Mouse (Mus musculus) MEL (cell line): Measurements from ENCODE around the gene Hdac7. TPM values are rescaled to one million over a fixed set of nuclear protein-coding genes. Genes with fewer than 3 reads are reported as not detected.
A peak's percentile ranks its signal among the peaks of the same experiment; 100 is the strongest.

ENCODE experiments used
- DNase-seq: peaks from one replicate; pipeline ENCODE4 v3.0.0; 2011; ENCODE audit warnings: low read depth, low spot score
- H3K27ac ChIP-seq: 2 replicates; pipeline ENCODE4 v1.5.1; 2012; ENCODE audit warnings: low read depth, mild to moderate bottlenecking, control low read depth, low read length, moderate library complexity; ENCODE audit not compliant: control insufficient read depth
- H3K27me3 ChIP-seq, 2 experiments: fragments of 150-350 bp in 1 of 2; sonication (generic) in 1 of 2; 2 replicates each; pipeline ENCODE4 v1.6.1; 2012; ENCODE audit warnings: low read length in 2 of 2, mild to moderate bottlenecking in 2 of 2, improper control_type of control experiment in 1 of 2, moderate library complexity in 1 of 2; ENCODE audit not compliant: insufficient read depth in 2 of 2, control insufficient read depth in 1 of 2
- H3K36me3 ChIP-seq, 2 experiments: 2 replicates each; pipeline ENCODE4 v1.6.1; 2012 to 2014; ENCODE audit warnings: low read length in 2 of 2, improper control_type of control experiment in 1 of 2, inconsistent platforms in 1 of 2, mild to moderate bottlenecking in 1 of 2; ENCODE audit not compliant: insufficient read depth in 2 of 2, control insufficient read depth in 1 of 2
- H3K4me1 ChIP-seq, 2 experiments: fragments of 150-350 bp in 1 of 2; sonication (generic) in 1 of 2; 2 replicates each; pipeline ENCODE4 v1.6.1; 2012; ENCODE audit warnings: low read length in 2 of 2, improper control_type of control experiment in 1 of 2, mild to moderate bottlenecking in 1 of 2; ENCODE audit not compliant: insufficient read depth in 2 of 2, control insufficient read depth in 1 of 2
- H3K4me3 ChIP-seq, 2 experiments: fragments of 150-350 bp in 1 of 2; sonication (generic) in 1 of 2; 2 replicates each; pipeline ENCODE4 v1.5.1; 2012; ENCODE audit warnings: low read depth in 2 of 2, low read length in 2 of 2, mild to moderate bottlenecking in 2 of 2, moderate library complexity in 2 of 2, control low read depth in 1 of 2, improper control_type of control experiment in 1 of 2; ENCODE audit not compliant: control insufficient read depth in 1 of 2, insufficient read depth in 1 of 2
- H3K79me2 ChIP-seq: 2 replicates; pipeline ENCODE4 v1.6.1; 2012; ENCODE audit warnings: mild to moderate bottlenecking, low read length, moderate library complexity; ENCODE audit not compliant: control insufficient read depth, poor library complexity, insufficient read depth
- H3K9ac ChIP-seq: 2 replicates; pipeline ENCODE4 v1.6.1; 2012; ENCODE audit warnings: low read depth, mild to moderate bottlenecking, control low read depth, low read length, moderate library complexity; ENCODE audit not compliant: control insufficient read depth, poor library complexity, severe bottlenecking
- H3K9me3 ChIP-seq: fragments of 150-350 bp; sonication (generic); replicated peaks from 2 replicates; pipeline ENCODE4 v1.6.1; 2012; ENCODE audit warnings: mild to moderate bottlenecking, low read length, improper control_type of control experiment, moderate library complexity; ENCODE audit not compliant: insufficient read depth
- CHD1 ChIP-seq: IDR thresholded peaks from 2 replicates; pipeline ENCODE4 v1.6.1; 2012; ENCODE audit warnings: low read depth, mild to moderate bottlenecking, inconsistent platforms, low read length, improper control_type of control experiment
- CHD2 ChIP-seq: IDR thresholded peaks from 2 replicates; pipeline ENCODE4 v1.6.1; 2011; ENCODE audit warnings: low read length, improper control_type of control experiment
- CTCF ChIP-seq, 3 experiments: IDR thresholded peaks in 2 of 3; conservative IDR thresholded peaks in 1 of 3; 2 replicates each; pipeline ENCODE4 v1.5.1; 2011 to 2012; ENCODE audit warnings: low read length in 3 of 3, low read depth in 2 of 3, mild to moderate bottlenecking in 2 of 3, improper control_type of control experiment in 1 of 3, inconsistent platforms in 1 of 3, mixed read lengths in 1 of 3, moderate library complexity in 1 of 3; ENCODE audit not compliant: control insufficient read depth in 1 of 3, insufficient read depth in 1 of 3, poor library complexity in 1 of 3, severe bottlenecking in 1 of 3
- E2F4 ChIP-seq: IDR thresholded peaks from 2 replicates; pipeline ENCODE4 v1.6.1; 2011; ENCODE audit warnings: low read depth, low read length, improper control_type of control experiment, borderline replicate concordance
- ELF1 ChIP-seq: IDR thresholded peaks from 2 replicates; pipeline ENCODE4 v1.6.1; 2014; ENCODE audit warnings: low read depth, mild to moderate bottlenecking, inconsistent platforms, low read length, improper control_type of control experiment, moderate library complexity
- EP300 ChIP-seq, 2 experiments: IDR thresholded peaks; 2 replicates each; pipeline ENCODE4 v1.6.1; 2011; ENCODE audit warnings: improper control_type of control experiment in 2 of 2, low read length in 2 of 2, low read depth in 1 of 2, mild to moderate bottlenecking in 1 of 2
- ETS1 ChIP-seq: IDR thresholded peaks from 2 replicates; pipeline ENCODE4 v1.6.1; 2012; ENCODE audit warnings: low read depth, mild to moderate bottlenecking, inconsistent platforms, low read length, improper control_type of control experiment, moderate library complexity
- GABPA ChIP-seq: IDR thresholded peaks from 2 replicates; pipeline ENCODE4 v1.6.1; 2012; ENCODE audit warnings: low read depth, mild to moderate bottlenecking, inconsistent platforms, low read length, improper control_type of control experiment, moderate library complexity
- GATA1 ChIP-seq: IDR thresholded peaks from 2 replicates; pipeline ENCODE4 v1.6.1; 2011; ENCODE audit warnings: low read depth, low read length, improper control_type of control experiment
- HCFC1 ChIP-seq: IDR thresholded peaks from 2 replicates; pipeline ENCODE4 v1.6.1; 2012; ENCODE audit warnings: low read depth, mild to moderate bottlenecking, inconsistent platforms, low read length, improper control_type of control experiment, moderate library complexity
- KAT2A ChIP-seq: conservative IDR thresholded peaks from 2 replicates; pipeline ENCODE4 v1.6.1; 2012; ENCODE audit warnings: low read depth, low read length, improper control_type of control experiment, inconsistent platforms
- MAFK ChIP-seq: IDR thresholded peaks from 2 replicates; pipeline ENCODE4 v1.6.1; 2011; ENCODE audit warnings: low read depth, mild to moderate bottlenecking, low read length, improper control_type of control experiment, borderline replicate concordance
- MAX ChIP-seq: IDR thresholded peaks from 2 replicates; pipeline ENCODE4 v1.6.1; 2011; ENCODE audit warnings: low read length, improper control_type of control experiment
- MAZ ChIP-seq: IDR thresholded peaks from 2 replicates; pipeline ENCODE4 v1.6.1; 2012; ENCODE audit warnings: low read depth, mild to moderate bottlenecking, inconsistent platforms, low read length, improper control_type of control experiment
- MEF2A ChIP-seq: IDR thresholded peaks from 2 replicates; pipeline ENCODE4 v1.6.1; 2014; ENCODE audit warnings: low read depth, mild to moderate bottlenecking, inconsistent platforms, low read length, improper control_type of control experiment; ENCODE audit not compliant: poor library complexity, insufficient replicate concordance, severe bottlenecking; ENCODE audit errors: extremely low read depth
- MXI1 ChIP-seq: IDR thresholded peaks from 2 replicates; pipeline ENCODE4 v1.6.1; 2011; ENCODE audit warnings: mild to moderate bottlenecking, low read depth, low read length, improper control_type of control experiment
- MYB ChIP-seq: IDR thresholded peaks from 2 replicates; pipeline ENCODE4 v1.6.1; 2011; ENCODE audit warnings: mild to moderate bottlenecking, low read depth, low read length, improper control_type of control experiment
- NELFE ChIP-seq: IDR thresholded peaks from 2 replicates; pipeline ENCODE4 v1.6.1; 2011; ENCODE audit warnings: low read depth, low read length, improper control_type of control experiment
- NRF1 ChIP-seq: IDR thresholded peaks from 2 replicates; pipeline ENCODE4 v1.6.1; 2014; ENCODE audit warnings: low read depth, mild to moderate bottlenecking, inconsistent platforms, low read length, improper control_type of control experiment, moderate library complexity; ENCODE audit not compliant: poor library complexity, insufficient read depth, severe bottlenecking
- POLR2AphosphoS5 ChIP-seq: IDR thresholded peaks from 2 replicates; pipeline ENCODE4 v1.6.1; 2012; ENCODE audit warnings: low read depth, borderline replicate concordance, mild to moderate bottlenecking, inconsistent platforms, low read length, moderate library complexity, mixed read lengths
- RCOR1 ChIP-seq: IDR thresholded peaks from 2 replicates; pipeline ENCODE4 v1.6.1; 2012; ENCODE audit warnings: low read depth, mild to moderate bottlenecking, inconsistent platforms, low read length, improper control_type of control experiment
- TAL1 ChIP-seq: IDR thresholded peaks from 2 replicates; pipeline ENCODE4 v1.6.1; 2012; ENCODE audit warnings: mild to moderate bottlenecking, inconsistent platforms, low read length, moderate library complexity, mixed read lengths
- UBTF ChIP-seq: IDR thresholded peaks from 2 replicates; pipeline ENCODE4 v1.6.1; 2012; ENCODE audit warnings: low read depth, mild to moderate bottlenecking, inconsistent platforms, low read length, improper control_type of control experiment, moderate library complexity, borderline replicate concordance; ENCODE audit not compliant: insufficient read depth
- USF1 ChIP-seq: IDR thresholded peaks from 2 replicates; pipeline ENCODE4 v1.6.1; 2014; ENCODE audit warnings: low read depth, mild to moderate bottlenecking, inconsistent platforms, low read length, improper control_type of control experiment, moderate library complexity
- ZC3H11A ChIP-seq: IDR thresholded peaks from 2 replicates; pipeline ENCODE4 v1.6.1; 2012; ENCODE audit warnings: low read depth, mild to moderate bottlenecking, inconsistent platforms, low read length, improper control_type of control experiment
- ZKSCAN1 ChIP-seq: IDR thresholded peaks from 2 replicates; pipeline ENCODE4 v1.6.1; 2012; ENCODE audit warnings: low read depth, mild to moderate bottlenecking, inconsistent platforms, low read length, improper control_type of control experiment, moderate library complexity
- ZMIZ1 ChIP-seq: IDR thresholded peaks from 2 replicates; pipeline ENCODE4 v1.6.1; 2012; ENCODE audit warnings: low read depth, mild to moderate bottlenecking, inconsistent platforms, low read length, improper control_type of control experiment, moderate library complexity
- ZNF384 ChIP-seq: IDR thresholded peaks from 2 replicates; pipeline ENCODE4 v1.6.1; 2012; ENCODE audit warnings: low read depth, mild to moderate bottlenecking, inconsistent platforms, low read length, improper control_type of control experiment
- polyA plus RNA-seq, 2 experiments: library from polyadenylated mRNA; stranded (reverse) in 1 of 2; unstranded in 1 of 2; fragments of >175 nt in 1 of 2; fragments of >200 nt in 1 of 2; gene quantifications; 2 replicates each; pipeline versions ENCODE4 v1.2.1 to v1.2.4; 2012; ENCODE audit warnings: low replicate concordance in 2 of 2, low read depth in 1 of 2; ENCODE audit not compliant: insufficient read length in 2 of 2, insufficient read depth in 1 of 2, missing spikeins in 1 of 2
- total RNA-seq: library from RNA; depleted of rRNA; stranded (reverse); fragments of 300-350 nt; gene quantifications from 2 replicates; pipeline ENCODE4 v1.2.3, GENCODE M21; 2012

Gene Hdac7
- total and polyA plus RNA-seq, 3 experiments = 100 to 389 TPM; not detected in 1

GRCm38 (mm10) chr15:97825941-97826587 lies 18.2 kb downstream of the Hdac7 start (continued):
- peak; percentile 72 to 77 for TF ChIP-seq EP300 (IDR thresholded peaks at IDR 0.05; ENCODE audit: low read depth in 1 of 2, low read length in 2 of 2)
- TF ChIP-seq CHD1 = no peak; the same call in 1 of the 2 replicates
- TF ChIP-seq POLR2AphosphoS5 = no peak
- peak; percentile 27; the same call in 1 of the 2 replicates for TF ChIP-seq MYB
- peak; percentile 59; the same call in 1 of the 2 replicates for TF ChIP-seq ETS1
- TF ChIP-seq UBTF = no peak
- TF ChIP-seq ZMIZ1 = no peak
- no peak for TF ChIP-seq CTCF (IDR thresholded peaks at IDR 0.05 in 2 of 3, conservative IDR thresholded peaks at IDR 0.05 in 1 of 3; ENCODE audit: control insufficient read depth in 1 of 3, insufficient read depth in 1 of 3, low read depth in 2 of 3, low read length in 3 of 3, poor library complexity in 1 of 3, severe bottlenecking in 1 of 3)
- no peak; the same call in 1 of the 2 replicates for TF ChIP-seq CHD2
- 0 out of 2 replicates have a peak, but pooled peaks have one; percentile 38 for TF ChIP-seq GABPA
- no peak for TF ChIP-seq ELF1

GRCm38 (mm10) chr15:97825071-97825940 lies 19.0 kb downstream of the Hdac7 start:
- Histone ChIP-seq H3K9me3 (no peaks in the 10 kb centered on the region), H3K79me2 (peaks cover 93% of the 10 kb centered on the region), H3K4me3 (peak overlapping the region; percentile 15 to 38; a peak in 3 of 4 replicates), H3K27me3 (no peaks in the 10 kb centered on the region), H3K27ac (peak overlapping the region; percentile 82), H3K9ac (peak overlapping the region; percentile 50), H3K36me3 (peaks cover 62 to 80% of the 10 kb centered on the region in 2 experiments), H3K4me1 (peaks cover 57 to 78% of the 10 kb centered on the region in 2 experiments)
- DNase-seq = peak; percentile 99
- TF ChIP-seq NELFE (no peak), UBTF (peak; percentile 85), MAFK (peak; percentile 49; the same call in 1 of the 2 replicates), HCFC1 (0 out of 2 replicates have a peak, but pooled peaks have one; percentile 31), MEF2A (peak; percentile 98), MYB (peak; percentile 82), GATA1 (no peak), EP300 (IDR thresholded peaks at IDR 0.05; ENCODE audit: low read depth in 1 of 2, low read length in 2 of 2) (peak; percentile 54 to 90; a peak in 3 of 4 replicates), ZKSCAN1 (no peak), GABPA (no peak), MAZ (peak; percentile 99), NRF1 (no peak), TAL1 (0 out of 2 replicates have a peak, but pooled peaks have one; percentile 4), ETS1 (peak; percentile 92), CHD2 (peak; percentile 39; the same call in 1 of the 2 replicates), MXI1 (peak; percentile 76), RCOR1 (peak; percentile 21; the same call in 1 of the 2 replicates), MAX (0 out of 2 replicates have a peak, but pooled peaks have one; percentile 39), CHD1 (peak; percentile 87; the same call in 1 of the 2 replicates), KAT2A (no peak), USF1 (no peak), POLR2AphosphoS5 (no peak), ZC3H11A (peak; percentile 39), ZNF384 (no peak), E2F4 (peak; percentile 61; the same call in 1 of the 2 replicates)
